Mouse (Mus musculus) stomach, embryonic 15.5 days (tissue): Measurements from ENCODE around the gene Cux2. TPM values are rescaled to one million over a fixed set of nuclear protein-coding genes. Genes with fewer than 3 reads are reported as not detected.

Source experiments
- ATAC-seq: fragments of 200-750 bp; cut with Nextera tagmentation; 2 replicates; pipeline ENCODE4 v1.8.0; 2017; ENCODE audit warnings: low read depth, moderate number of reproducible peaks, moderate TSS enrichment; ENCODE audit not compliant: insufficient read depth, low FRiP score
- H3K27ac ChIP-seq: fragments of 300-500 bp; sonication (generic); 2 replicates; pipeline ENCODE4 v1.5.1; 2015; ENCODE audit warnings: mild to moderate bottlenecking, inconsistent platforms
- H3K27me3 ChIP-seq: fragments of 300-500 bp; sonication (generic); replicated peaks from 2 replicates; pipeline ENCODE4 v1.6.1; 2015; ENCODE audit warnings: inconsistent platforms
- H3K36me3 ChIP-seq: fragments of 300-500 bp; sonication (generic); 2 replicates; pipeline ENCODE4 v1.6.1; 2015; ENCODE audit warnings: inconsistent platforms
- H3K4me1 ChIP-seq: fragments of 300-500 bp; sonication (generic); 2 replicates; pipeline ENCODE4 v1.6.1; 2015; ENCODE audit warnings: inconsistent platforms
- H3K4me2 ChIP-seq: fragments of 300-500 bp; sonication (generic); 2 replicates; pipeline ENCODE4 v1.6.1; 2015; ENCODE audit warnings: mild to moderate bottlenecking, inconsistent platforms
- H3K4me3 ChIP-seq: fragments of 300-500 bp; sonication (generic); replicated peaks from 2 replicates; pipeline ENCODE4 v1.5.1; 2015; ENCODE audit warnings: inconsistent platforms
- H3K9ac ChIP-seq: fragments of 300-500 bp; sonication (generic); 2 replicates; pipeline ENCODE4 v1.6.1; 2015; ENCODE audit warnings: inconsistent platforms
- H3K9me3 ChIP-seq: fragments of 300-500 bp; sonication (generic); 2 replicates; pipeline ENCODE4 v1.6.1; 2016; ENCODE audit warnings: inconsistent platforms
- WGBS: fragments of 180-500 bp; shearing (Covaris S2); methylation state at CpG from one replicate; pipeline ENCODE4 v1.1.7; 2015; 5-methylcytosine and 5-hydroxymethylcytosine counted together
- polyA plus RNA-seq: library from polyadenylated mRNA; unstranded; fragments of >200 nt; fragmentation: Nextera tagmentation; extraction: Ambion mirVana; gene quantifications from 2 replicates; pipeline ENCODE4 v1.2.1, GENCODE M21; 2015

Gene Cux2
- polyA plus RNA-seq, 1 experiment from 2014 or later, result 6.2 TPM

- ATAC-seq, result peak; percentile 39; the same call in 1 of the 2 replicates
- no peak overlapping the region for H3K9ac ChIP-seq
- no peaks in the 10 kb centered on the region for H3K27me3 ChIP-seq
- WGBS, result 37% methylated on average over 11 of the region's 11 CpGs
- H3K36me3 ChIP-seq, result no peaks in the 10 kb centered on the region
- H3K9me3 ChIP-seq, result no peaks in the 10 kb centered on the region
- H3K4me1 ChIP-seq, result no peaks in the 10 kb centered on the region
- H3K27ac ChIP-seq, result no peak overlapping the region
- H3K4me3 ChIP-seq, result no peak overlapping the region
- no peak overlapping the region for H3K4me2 ChIP-seq
These were observed 31.0 kb upstream of the Cux2 start for GRCm38 (mm10) chr5:122080930-122081329.

GRCm38 (mm10) chr5:122079796-122080195 lies 29.9 kb upstream of the Cux2 start:
- WGBS, result 82% methylated on average over 7 of the region's 7 CpGs
- H3K4me3 ChIP-seq, result no peak overlapping the region
- no peaks in the 10 kb centered on the region for H3K9me3 ChIP-seq
- H3K4me1 ChIP-seq, result no peaks in the 10 kb centered on the region
- ATAC-seq, result no peak
- H3K36me3 ChIP-seq, result no peaks in the 10 kb centered on the region
- H3K27ac ChIP-seq, result no peak overlapping the region
- no peaks in the 10 kb centered on the region for H3K27me3 ChIP-seq
- H3K9ac ChIP-seq, result no peak overlapping the region
- H3K4me2 ChIP-seq, result no peak overlapping the region

- H3K36me3 ChIP-seq, result no peaks in the 10 kb centered on the region
- no peak for ATAC-seq
- WGBS, result 74% methylated on average over 4 of the region's 4 CpGs
- H3K27ac ChIP-seq, result no peak overlapping the region
- no peak overlapping the region for H3K4me2 ChIP-seq
- no peaks in the 10 kb centered on the region for H3K27me3 ChIP-seq
- H3K4me3 ChIP-seq, result no peak overlapping the region
- H3K9me3 ChIP-seq, result no peaks in the 10 kb centered on the region
- H3K9ac ChIP-seq, result no peak overlapping the region
- no peaks in the 10 kb centered on the region for H3K4me1 ChIP-seq
These were observed 27.3 kb upstream of the Cux2 start for GRCm38 (mm10) chr5:122077244-122077643.

GRCm38 (mm10) chr5:122075736-122076135 lies 25.8 kb upstream of the Cux2 start:
- Histone ChIP-seq H3K27ac (no peak overlapping the region), H3K4me1 (0 out of 2 replicates have a peak, but pooled peaks cover 5% of the 10 kb centered on the region), H3K9me3 (no peaks in the 10 kb centered on the region), H3K4me2 (no peak overlapping the region), H3K4me3 (no peak overlapping the region), H3K36me3 (no peaks in the 10 kb centered on the region), H3K27me3 (no peaks in the 10 kb centered on the region), H3K9ac (no peak overlapping the region)
- 55% methylated on average over 3 of the region's 3 CpGs for WGBS
- ATAC-seq, result no peak

DNA sequence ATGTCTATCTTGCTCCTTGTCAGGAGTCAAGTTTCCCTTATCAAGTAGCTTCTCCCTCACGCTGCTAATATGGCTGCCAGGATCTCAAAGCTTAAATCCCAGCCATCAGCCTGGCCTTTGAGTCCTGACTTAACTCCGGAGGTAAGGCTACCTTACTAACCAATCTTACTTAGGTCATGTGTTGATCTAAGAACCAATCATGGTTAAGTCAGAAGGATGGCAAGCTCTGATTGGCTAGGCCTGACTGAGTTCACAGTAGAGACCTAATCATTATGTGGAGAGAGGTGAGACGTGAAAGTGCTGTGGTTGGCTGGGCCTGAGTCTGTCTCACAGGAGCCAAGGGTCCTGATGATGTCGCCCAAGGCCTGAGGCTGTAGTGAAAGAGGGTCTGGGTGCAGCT lies 22.1 kb upstream of the Cux2 start:
- 77% methylated on average over 4 of the region's 4 CpGs for WGBS
- H3K27ac ChIP-seq, result no peak overlapping the region
- H3K4me2 ChIP-seq, result no peak overlapping the region
- 0 out of 2 replicates have a peak, but pooled peaks cover 5% of the 10 kb centered on the region for H3K4me1 ChIP-seq
- H3K36me3 ChIP-seq, result no peaks in the 10 kb centered on the region
- H3K4me3 ChIP-seq, result no peak overlapping the region
- no peaks in the 10 kb centered on the region for H3K27me3 ChIP-seq
- H3K9me3 ChIP-seq, result no peaks in the 10 kb centered on the region
- no peak for ATAC-seq
- H3K9ac ChIP-seq, result no peak overlapping the region

- Histone ChIP-seq H3K9ac (no peak overlapping the region), H3K36me3 (no peaks in the 10 kb centered on the region), H3K4me1 (0 out of 2 replicates have a peak, but pooled peaks cover 5% of the 10 kb centered on the region), H3K27me3 (no peaks in the 10 kb centered on the region), H3K27ac (no peak overlapping the region), H3K4me2 (no peak overlapping the region), H3K9me3 (no peaks in the 10 kb centered on the region), H3K4me3 (no peak overlapping the region)
- no peak for ATAC-seq
- 67% methylated on average over 16 of the region's 16 CpGs for WGBS
These were observed 21.3 kb upstream of the Cux2 start for GRCm38 (mm10) chr5:122070963-122071800.

GRCm38 (mm10) chr5:122068563-122068962 lies 18.7 kb upstream of the Cux2 start:
- Histone ChIP-seq H3K36me3 (no peaks in the 10 kb centered on the region), H3K4me3 (no peak overlapping the region), H3K4me1 (0 out of 2 replicates have a peak, but pooled peaks cover 5% of the 10 kb centered on the region), H3K9ac (no peak overlapping the region), H3K4me2 (no peak overlapping the region), H3K27me3 (no peaks in the 10 kb centered on the region), H3K9me3 (no peaks in the 10 kb centered on the region), H3K27ac (no peak overlapping the region)
- ATAC-seq, result no peak
- WGBS, result 68% methylated on average over 13 of the region's 13 CpGs

GRCm38 (mm10) chr5:122063204-122063933 lies 13.5 kb upstream of the Cux2 start:
- WGBS, result 68% methylated on average over 25 of the region's 25 CpGs
- Histone ChIP-seq H3K4me1 (peaks cover 3% of the 10 kb centered on the region; the same call in 1 of the 2 replicates), H3K27me3 (no peaks in the 10 kb centered on the region), H3K4me3 (no peak overlapping the region), H3K9me3 (no peaks in the 10 kb centered on the region), H3K36me3 (no peaks in the 10 kb centered on the region), H3K27ac (no peak overlapping the region), H3K4me2 (no peak overlapping the region), H3K9ac (no peak overlapping the region)
- no peak for ATAC-seq

GRCm38 (mm10) chr5:122062479-122062878 lies 12.6 kb upstream of the Cux2 start:
- peaks cover 3% of the 10 kb centered on the region; the same call in 1 of the 2 replicates for H3K4me1 ChIP-seq
- no peak overlapping the region for H3K4me3 ChIP-seq
- no peak overlapping the region for H3K9ac ChIP-seq
- H3K27me3 ChIP-seq, result no peaks in the 10 kb centered on the region
- no peak overlapping the region for H3K27ac ChIP-seq
- H3K36me3 ChIP-seq, result no peaks in the 10 kb centered on the region
- H3K4me2 ChIP-seq, result no peak overlapping the region
- WGBS, result 13% methylated on average over 12 of the region's 12 CpGs
- no peaks in the 10 kb centered on the region for H3K9me3 ChIP-seq
- peak; percentile 16; the same call in 1 of the 2 replicates for ATAC-seq

DNA sequence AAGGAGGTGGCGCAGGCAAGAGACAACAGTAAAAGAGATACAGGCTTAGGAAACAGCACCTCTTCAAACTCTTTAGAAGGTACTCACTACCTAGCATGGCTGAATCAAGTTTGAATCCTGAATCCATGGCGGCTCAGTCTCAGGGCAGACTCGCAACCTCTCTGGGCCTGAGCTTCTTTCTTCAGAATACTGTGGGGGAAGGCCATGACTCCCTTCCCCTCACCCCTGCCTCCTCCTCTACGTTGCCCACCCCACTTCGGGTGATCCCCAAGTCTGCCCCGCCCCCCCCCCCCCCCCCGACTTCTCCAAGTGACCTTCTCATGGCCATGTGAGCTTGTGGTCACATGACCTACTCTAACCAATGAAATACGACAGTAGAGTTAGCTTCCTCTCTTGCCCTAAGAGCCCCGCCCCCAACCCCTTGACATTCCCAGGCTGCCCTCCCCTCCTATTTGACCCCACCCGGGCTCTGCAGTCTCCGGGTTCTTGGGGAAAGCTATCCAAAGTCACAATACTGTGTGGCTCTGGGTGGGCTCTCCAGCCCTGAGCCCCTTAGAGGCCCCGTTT lies 10.9 kb upstream of the Cux2 start:
- ATAC-seq, result no peak
- 34% methylated on average over 11 of the region's 12 CpGs for WGBS

DNA sequence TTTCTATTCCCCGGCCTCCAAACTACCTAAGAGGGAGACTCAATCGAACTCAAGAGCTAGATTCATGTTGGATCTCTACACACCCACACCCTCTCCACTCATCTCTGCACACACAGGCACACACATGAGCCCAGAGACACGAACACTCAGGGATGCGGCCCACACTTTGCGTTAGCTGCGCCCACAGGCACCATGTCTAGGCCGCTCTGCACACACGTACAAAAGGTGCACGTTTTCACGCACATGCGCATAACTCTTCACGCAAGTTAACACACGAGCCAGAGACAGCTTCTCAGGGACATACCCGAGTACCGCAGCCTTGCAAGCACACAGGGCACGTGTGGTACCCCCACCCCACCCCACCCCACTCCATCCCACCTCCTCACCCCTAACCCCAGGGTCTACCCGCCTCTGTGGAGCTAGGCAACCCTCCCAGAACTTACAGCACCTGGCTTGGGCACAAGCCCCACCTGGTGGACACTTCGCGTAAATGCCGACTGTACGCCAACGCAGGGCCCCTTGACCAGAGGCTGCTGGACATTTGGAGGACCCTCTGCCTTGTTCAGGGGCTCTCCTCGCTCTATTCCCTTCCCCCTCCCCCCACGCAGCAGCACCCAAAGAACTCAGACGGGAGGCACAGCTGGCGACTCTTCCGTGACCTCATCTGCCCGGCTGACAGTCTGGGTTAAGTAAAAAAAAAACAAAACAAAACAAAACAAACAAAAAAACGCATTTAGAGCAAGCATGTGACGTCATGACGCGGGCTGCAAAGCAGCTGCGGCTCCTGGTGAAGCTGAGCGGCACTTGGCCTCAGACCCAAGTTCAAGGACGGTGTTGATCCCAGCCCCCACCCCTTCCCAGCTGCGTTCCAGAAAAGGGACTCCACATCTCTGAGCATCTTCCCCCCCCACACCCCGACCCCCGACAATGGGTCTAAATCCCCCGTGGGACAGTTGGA lies 9.4 kb upstream of the Cux2 start:
- H3K36me3 ChIP-seq, result no peaks in the 10 kb centered on the region
- H3K9me3 ChIP-seq, result no peaks in the 10 kb centered on the region
- H3K9ac ChIP-seq, result no peak overlapping the region
- WGBS, result 25% methylated on average over 39 of the region's 39 CpGs
- peaks cover 3% of the 10 kb centered on the region; the same call in 1 of the 2 replicates for H3K4me1 ChIP-seq
- peak overlapping the region; percentile 55 for H3K4me2 ChIP-seq
- ATAC-seq, result no peak
- H3K4me3 ChIP-seq, result peak overlapping the region; percentile 27
- H3K27me3 ChIP-seq, result no peaks in the 10 kb centered on the region
- no peak overlapping the region for H3K27ac ChIP-seq

More for the DNA sequence above, 10.9 kb upstream of the Cux2 start:
- Histone ChIP-seq H3K9ac (no peak overlapping the region), H3K9me3 (no peaks in the 10 kb centered on the region), H3K4me3 (no peak overlapping the region), H3K36me3 (no peaks in the 10 kb centered on the region), H3K27ac (no peak overlapping the region), H3K4me1 (peaks cover 3% of the 10 kb centered on the region; the same call in 1 of the 2 replicates), H3K27me3 (no peaks in the 10 kb centered on the region), H3K4me2 (0 out of 2 replicates have a peak overlapping the region, but pooled peaks have one; percentile 9)
